Mouse (Mus musculus): ENCODE measurements around the gene Tas2r135.

DNA sequence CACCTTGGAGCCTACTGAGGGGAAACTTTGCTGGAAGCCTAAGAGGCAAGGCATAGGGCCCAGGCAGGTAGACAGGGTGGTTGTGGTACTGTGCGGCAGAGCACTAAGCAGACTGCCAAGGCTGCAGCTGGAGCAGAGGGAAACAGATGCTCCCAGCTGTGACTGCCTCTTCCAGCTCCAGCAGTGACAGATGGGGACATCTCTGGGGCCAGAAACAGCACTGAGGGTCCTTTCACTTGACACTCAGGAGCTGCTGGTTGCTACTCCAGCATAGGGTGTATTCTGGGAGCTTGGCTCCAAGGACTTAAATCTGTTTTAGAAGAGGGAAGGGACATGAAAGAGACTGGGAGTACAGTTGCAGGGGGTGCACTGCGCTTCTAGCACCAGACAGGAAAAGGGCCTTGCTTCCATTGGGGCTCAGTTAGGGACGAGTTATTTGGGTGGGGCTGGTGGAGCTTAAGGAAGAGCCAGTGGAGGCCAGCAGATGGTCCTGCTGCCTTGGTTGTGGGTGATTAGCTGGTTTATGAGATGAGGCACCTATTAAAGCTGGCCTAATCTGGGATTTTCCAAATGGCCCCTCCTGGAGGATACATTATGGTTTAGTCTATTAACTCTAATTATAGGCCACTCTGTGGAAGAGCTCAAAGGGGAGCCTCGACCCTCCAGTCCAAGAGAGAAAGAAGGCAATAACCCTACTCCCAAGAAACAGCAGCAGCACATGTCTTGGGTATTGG, 34.4 kb upstream of the Tas2r135 start:
- TF ChIP-seq CTCF (IDR thresholded peaks at IDR 0.05 in 2 of 3, conservative IDR thresholded peaks at IDR 0.05 in 1 of 3; ENCODE audit: control insufficient read depth in 1 of 3, insufficient read depth in 1 of 3, low read depth in 2 of 3, low read length in 3 of 3, poor library complexity in 1 of 3, severe bottlenecking in 1 of 3) (no peak), POLR2A (IDR thresholded peaks at IDR 0.05; ENCODE audit: control insufficient read depth in 1 of 2, insufficient read depth in 1 of 2, low read depth in 1 of 2, low read length in 2 of 2, poor library complexity in 1 of 2) (no peak)
